Mouse (Mus musculus): Measurements from ENCODE around the gene Nrsn2.

Gene Nrsn2

DNA sequence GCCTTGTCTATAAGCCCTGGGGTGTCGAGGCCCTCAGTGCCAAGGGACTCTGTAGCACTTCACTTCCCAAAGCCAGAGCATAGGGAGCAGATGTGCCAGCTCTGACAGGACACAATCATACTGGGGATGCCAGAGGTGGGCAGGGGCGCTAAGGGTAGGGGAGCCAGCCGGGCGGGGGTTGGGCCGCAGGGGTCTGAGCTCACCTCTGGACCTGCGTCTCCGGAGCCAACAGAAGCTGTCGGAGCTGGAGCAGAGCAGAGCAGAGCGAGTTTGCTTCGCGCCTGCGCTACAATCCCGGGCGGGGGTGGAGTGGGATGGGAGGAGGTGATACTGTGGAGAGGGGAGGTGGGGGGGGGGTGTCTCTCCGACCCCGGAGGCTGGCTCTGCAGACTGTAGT is at the start of gene Nrsn2:
TSS of gene Nrsn2 (minus strand) at position 294 of the 397 bp plus-strand sequence.
- no peak for DNase-seq (ENCODE audit: low spot score)

DNA sequence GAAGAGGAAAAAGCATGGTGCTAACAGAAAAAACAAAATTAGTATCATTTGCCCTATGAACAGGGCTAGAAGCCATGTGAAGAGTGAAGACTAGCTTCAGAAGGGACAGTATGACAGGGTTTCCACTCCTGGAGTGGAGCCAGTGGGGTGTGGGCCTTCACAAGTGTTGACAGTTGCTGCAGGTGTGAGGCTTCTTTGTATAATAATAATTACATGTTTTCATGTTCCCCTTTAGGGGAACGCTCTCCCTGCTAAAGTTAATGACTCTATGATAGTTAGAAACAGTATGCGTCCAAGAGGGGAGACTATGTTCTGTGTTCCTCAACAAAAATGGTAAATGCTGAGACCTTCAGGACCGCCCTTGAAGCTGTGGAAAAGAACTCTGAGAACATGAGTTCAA is 39.3 kb upstream of the Nrsn2 start:
- DNase-seq (ENCODE audit: low spot score): no peak

- DNase-seq (ENCODE audit: low spot score): no peak
Measured at GRCm38 (mm10) chr2:152415287-152415686, 38.8 kb upstream of the Nrsn2 start, which contains the start of gene 6820408C15Rik. 6820408C15Rik (plus strand) TSS chr2:152415587.

GRCm38 (mm10) chr2:152414591-152415165 is 38.2 kb upstream of the Nrsn2 start, which contains the start of gene Zcchc3:
Zcchc3 (minus strand) TSS chr2:152415027.
- DNase-seq (ENCODE audit: low spot score): peak; percentile 90

- DNase-seq (ENCODE audit: low spot score): peak; percentile 34
Measured at GRCm38 (mm10) chr2:152413765-152414584, 37.5 kb upstream of the Nrsn2 start.

DNA sequence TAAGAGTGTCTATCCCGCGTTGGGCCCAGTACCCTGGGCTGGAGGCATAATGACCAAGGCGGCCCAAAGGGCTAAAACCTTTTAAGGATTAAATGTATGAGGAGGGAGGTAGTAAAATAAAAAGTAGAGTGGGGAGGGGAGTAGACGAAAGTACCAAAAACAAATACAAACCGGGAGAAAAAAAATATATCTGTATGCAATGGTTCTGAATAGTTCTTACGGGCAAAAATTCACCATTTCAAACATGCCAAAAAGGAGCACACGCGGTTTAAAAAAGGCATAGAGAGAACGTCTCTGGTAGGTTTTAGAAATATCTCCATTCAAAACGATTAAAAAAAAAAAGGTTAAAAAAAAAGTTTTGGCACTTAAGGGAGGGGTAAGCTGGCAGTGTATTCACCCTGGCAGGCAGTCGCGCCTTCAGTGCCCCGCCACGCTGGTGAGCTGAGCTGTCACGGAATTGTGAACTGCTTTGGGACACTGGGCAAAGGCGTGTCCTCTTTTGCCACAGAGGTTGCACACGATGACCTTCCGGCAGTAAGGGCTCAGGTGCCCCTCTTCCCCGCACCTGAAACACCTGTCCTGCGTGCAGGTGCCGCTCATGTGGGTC is 36.8 kb upstream of the Nrsn2 start:
- no peak for DNase-seq (ENCODE audit: low spot score)

DNA sequence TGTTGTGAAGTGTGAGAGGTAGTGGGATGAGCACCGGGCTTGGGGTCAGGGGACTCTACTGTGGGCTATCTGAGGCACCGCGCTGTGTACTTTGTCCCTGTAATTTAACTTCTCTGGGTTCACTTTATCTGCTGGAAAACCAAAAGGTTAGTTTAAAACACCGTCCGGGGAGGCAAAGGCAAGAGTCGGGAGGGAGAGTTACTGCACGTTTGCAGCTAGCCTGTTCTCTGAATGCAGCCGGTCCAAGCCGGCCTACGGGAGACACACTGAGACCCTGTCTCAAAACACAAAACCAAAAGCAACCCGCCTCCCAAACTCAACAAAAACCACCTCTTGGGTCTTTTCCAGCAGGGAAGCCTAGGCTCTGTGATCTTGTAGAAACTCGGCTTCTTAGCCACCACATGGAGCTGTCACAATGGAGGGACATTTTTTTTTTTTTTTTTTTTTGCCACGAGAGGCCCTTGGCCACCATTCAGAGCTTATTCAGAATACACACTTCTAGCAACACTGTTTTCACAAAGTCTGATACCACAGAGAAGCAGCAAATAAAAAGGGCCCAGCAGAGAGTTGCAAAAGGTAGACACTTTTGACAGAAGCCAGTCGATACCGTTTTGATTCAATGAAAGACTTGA is 36.2 kb upstream of the Nrsn2 start:
- DNase-seq (ENCODE audit: low spot score): no peak

GRCm38 (mm10) chr2:152411471-152411870 is 35.0 kb upstream of the Nrsn2 start:
- no peak for DNase-seq (ENCODE audit: low spot score)

- DNase-seq (ENCODE audit: low spot score): peak; percentile 85
Measured at GRCm38 (mm10) chr2:152410971-152411371, 34.5 kb upstream of the Nrsn2 start.

GRCm38 (mm10) chr2:152409781-152410180 is 33.3 kb upstream of the Nrsn2 start:
- DNase-seq (ENCODE audit: low spot score): no peak

- DNase-seq (ENCODE audit: low spot score): peak; percentile 96
Measured at GRCm38 (mm10) chr2:152406126-152406525, 29.7 kb upstream of the Nrsn2 start.

- no peak for DNase-seq (ENCODE audit: low spot score)
Measured at GRCm38 (mm10) chr2:152399122-152399542, 22.7 kb upstream of the Nrsn2 start.

GRCm38 (mm10) chr2:152398691-152399090 is 22.3 kb upstream of the Nrsn2 start:
- DNase-seq (ENCODE audit: low spot score): peak; percentile 94

- DNase-seq (ENCODE audit: low spot score): peak; percentile 99
Measured at GRCm38 (mm10) chr2:152397680-152398435, 21.4 kb upstream of the Nrsn2 start, which contains the start of gene Sox12. Sox12 (minus strand) TSS chr2:152398063.

DNA sequence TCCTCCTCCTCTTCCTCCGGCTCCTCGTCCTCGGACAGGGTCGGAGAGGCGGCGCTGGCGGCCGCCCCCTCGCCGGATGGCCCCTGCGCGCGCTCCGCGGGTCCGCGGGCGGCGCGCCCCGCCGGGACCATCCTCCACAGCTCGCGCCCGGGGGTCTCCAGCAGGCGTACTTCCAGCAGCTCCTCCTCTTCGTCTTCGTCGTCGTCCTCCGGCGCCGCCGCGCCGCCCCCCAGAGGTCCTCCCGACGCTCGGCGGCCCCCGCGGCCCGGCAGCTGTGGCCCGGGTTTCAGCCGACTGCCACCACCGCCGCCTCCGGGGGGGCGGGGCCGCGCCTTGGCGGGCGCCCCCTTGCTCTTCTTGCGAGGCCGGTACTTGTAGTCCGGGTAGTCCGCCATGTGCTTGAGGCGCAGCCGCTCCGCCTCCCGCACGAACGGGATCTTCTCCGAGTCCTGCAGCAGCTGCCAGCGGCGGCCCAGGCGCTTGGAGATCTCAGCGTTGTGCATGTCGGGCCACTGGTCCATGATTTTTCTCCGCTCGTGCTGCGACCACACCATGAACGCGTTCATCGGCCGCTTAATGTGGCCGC is 20.7 kb upstream of the Nrsn2 start:
- peak; percentile 80 for DNase-seq (ENCODE audit: low spot score)

DNA sequence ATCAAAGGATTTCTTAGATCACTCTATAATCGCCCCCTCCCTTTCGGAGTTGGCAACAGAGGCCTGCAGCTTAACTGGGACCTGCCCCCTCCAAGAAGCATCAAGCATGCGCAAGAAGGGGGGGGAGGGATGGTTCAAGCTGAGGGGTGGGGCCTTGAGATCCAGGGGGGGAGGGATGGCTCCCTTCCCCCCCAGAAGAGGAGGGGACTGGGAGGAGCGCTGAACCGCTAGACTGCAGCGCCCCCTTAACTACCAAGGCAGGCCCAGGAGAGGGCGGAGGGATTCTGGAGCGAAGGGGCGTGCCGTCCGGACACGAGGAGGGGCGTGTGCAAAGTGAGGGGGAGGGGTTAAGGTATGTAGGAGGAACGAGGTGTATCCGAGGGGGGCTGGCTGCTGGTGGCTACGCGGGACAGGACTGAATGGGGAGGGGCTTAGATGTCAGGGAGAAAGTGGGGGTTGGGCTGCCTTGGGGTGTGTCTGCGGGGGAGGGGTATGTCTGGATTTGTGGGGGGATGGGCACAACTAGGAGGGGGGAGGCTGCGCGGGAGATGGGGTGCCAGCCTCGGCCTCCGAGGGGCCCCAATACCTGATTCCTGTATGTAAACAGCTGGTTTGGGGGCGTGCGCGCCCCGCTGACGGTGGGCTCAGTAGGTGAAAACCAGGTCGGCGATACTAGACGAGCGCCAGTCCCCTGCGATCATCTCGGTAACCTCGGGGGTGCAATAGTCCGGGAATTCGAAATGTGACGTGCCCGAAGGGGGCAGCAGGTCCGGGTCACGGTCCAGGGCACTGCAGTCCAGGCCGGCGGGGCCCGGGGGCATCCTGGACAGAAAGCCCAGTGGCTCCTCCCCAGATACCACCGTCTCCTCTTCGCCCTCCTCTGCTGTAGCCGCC is 19.9 kb upstream of the Nrsn2 start:
- peak; percentile 88 for DNase-seq (ENCODE audit: low spot score)

GRCm38 (mm10) chr2:152395271-152395920 is 19.0 kb upstream of the Nrsn2 start:
- DNase-seq (ENCODE audit: low spot score): no peak

- no peak for DNase-seq (ENCODE audit: low spot score)
Measured at GRCm38 (mm10) chr2:152393225-152394017, 17.0 kb upstream of the Nrsn2 start.

- peak; percentile 39 for DNase-seq (ENCODE audit: low spot score)
Measured at GRCm38 (mm10) chr2:152392786-152393185, 16.3 kb upstream of the Nrsn2 start.

All from urinary bladder, postnatal 14 days (tissue).